Mouse (Mus musculus) lung, adult 2 months (tissue): ENCODE measurements around the gene H2afx.

Source experiments
- CTCF ChIP-seq: fragments of 200-500 bp; IDR thresholded peaks from 2 replicates; pipeline ENCODE4 v1.5.1; 2011; ENCODE audit warnings: mild to moderate bottlenecking, low read length, control low read depth; ENCODE audit not compliant: insufficient read depth
- POLR2A ChIP-seq: fragments of 200-500 bp; IDR thresholded peaks from 2 replicates; pipeline ENCODE4 v1.6.1; 2011; ENCODE audit warnings: low read depth, mild to moderate bottlenecking, control low read depth, low read length, borderline replicate concordance; ENCODE audit errors: extremely low read depth

DNA sequence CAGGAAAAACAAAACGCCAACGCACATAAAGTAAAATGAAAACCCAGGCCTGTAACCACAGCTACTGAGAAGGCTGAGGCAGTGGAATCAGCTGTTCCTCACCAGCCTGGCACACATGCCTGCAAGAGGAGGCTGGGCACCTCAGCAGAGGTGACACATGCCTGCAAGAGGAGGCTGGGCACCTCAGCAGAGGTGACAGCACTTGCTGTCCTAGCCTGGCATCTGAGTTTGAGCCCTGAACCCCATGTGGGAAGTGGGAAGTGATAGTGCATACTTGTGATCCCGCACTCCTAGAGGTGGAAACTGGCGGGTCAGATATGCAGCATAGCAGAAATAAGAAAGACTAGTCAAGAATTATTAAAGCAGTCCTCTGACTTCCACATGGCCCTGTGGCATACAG, 16.9 kb downstream of the H2afx start:
- TF ChIP-seq CTCF (no peak), POLR2A (no peak)
